Mouse (Mus musculus): ENCODE results near the gene Ghr. TPM values are rescaled to one million over a fixed set of nuclear protein-coding genes. Genes with fewer than 3 reads are reported as not detected.

The Ghr gene
- polyA plus RNA-seq, 1 experiment from 2014 or later, result 13.4 TPM

- ATAC-seq (ENCODE audit: low FRiP score) (no peak), DNase-seq (ENCODE audit: low spot score) (no peak)
- Histone ChIP-seq H3K4me1 (replicated peaks; ENCODE audit: control insufficient read depth, insufficient read depth, low read length) (no peaks in the 10 kb centered on the region), H3K27me3 (ENCODE audit: control insufficient read depth, insufficient read depth, low read length) (no peaks in the 10 kb centered on the region), H3K9ac (no peak overlapping the region), H3K9me3 (ENCODE audit: control insufficient read depth, low read length) (no peaks in the 10 kb centered on the region), H3K36me3 (replicated peaks; ENCODE audit: control insufficient read depth, insufficient read depth) (no peaks in the 10 kb centered on the region), H3K27ac (no peak overlapping the region), H3K4me2 (replicated peaks) (no peak overlapping the region), H3K4me3 (replicated peaks; ENCODE audit: low read length) (no peak overlapping the region)
- 82% methylated on average over 4 of the region's 4 CpGs for WGBS
Measured at GRCm38 (mm10) chr15:3300361-3301100, 282.8 kb downstream of the Ghr start.

- Histone ChIP-seq H3K36me3 (replicated peaks; ENCODE audit: control insufficient read depth, insufficient read depth) (no peaks in the 10 kb centered on the region), H3K4me3 (replicated peaks; ENCODE audit: low read length) (no peak overlapping the region), H3K27ac (no peak overlapping the region), H3K4me1 (replicated peaks; ENCODE audit: control insufficient read depth, insufficient read depth, low read length) (no peaks in the 10 kb centered on the region), H3K9ac (no peak overlapping the region), H3K4me2 (replicated peaks) (no peak overlapping the region), H3K27me3 (ENCODE audit: control insufficient read depth, insufficient read depth, low read length) (no peaks in the 10 kb centered on the region), H3K9me3 (ENCODE audit: control insufficient read depth, low read length) (no peaks in the 10 kb centered on the region)
- DNase-seq (ENCODE audit: low spot score) (no peak), ATAC-seq (ENCODE audit: low FRiP score) (no peak)
- 87% methylated on average over 8 of the region's 8 CpGs for whole genome bisulfite sequencing
Measured at GRCm38 (mm10) chr15:3297615-3298014, 285.7 kb downstream of the Ghr start.

GRCm38 (mm10) chr15:3295986-3296385, 287.3 kb downstream of the Ghr start:
- ATAC-seq (ENCODE audit: low FRiP score), result no peak
- Histone ChIP-seq H3K4me2 (replicated peaks) (no peak overlapping the region), H3K36me3 (replicated peaks; ENCODE audit: control insufficient read depth, insufficient read depth) (no peaks in the 10 kb centered on the region), H3K4me3 (replicated peaks; ENCODE audit: low read length) (no peak overlapping the region), H3K9ac (no peak overlapping the region), H3K27me3 (ENCODE audit: control insufficient read depth, insufficient read depth, low read length) (no peaks in the 10 kb centered on the region), H3K4me1 (replicated peaks; ENCODE audit: control insufficient read depth, insufficient read depth, low read length) (no peaks in the 10 kb centered on the region), H3K9me3 (ENCODE audit: control insufficient read depth, low read length) (no peaks in the 10 kb centered on the region), H3K27ac (no peak overlapping the region)
- peak; percentile 69 for DNase-seq (ENCODE audit: low spot score)
- WGBS, result 79% methylated on average over 1 of the region's 1 CpGs

- no peaks in the 10 kb centered on the region for H3K4me1 ChIP-seq (replicated peaks; ENCODE audit: control insufficient read depth, insufficient read depth, low read length)
- H3K4me3 ChIP-seq (replicated peaks; ENCODE audit: low read length), result no peak overlapping the region
- DNase-seq (ENCODE audit: low spot score) (no peak), ATAC-seq (ENCODE audit: low FRiP score) (no peak)
- no peaks in the 10 kb centered on the region for H3K9me3 ChIP-seq (ENCODE audit: control insufficient read depth, low read length)
- H3K9ac ChIP-seq, result no peak overlapping the region
- no peak overlapping the region for H3K27ac ChIP-seq
- H3K27me3 ChIP-seq (ENCODE audit: control insufficient read depth, insufficient read depth, low read length), result no peaks in the 10 kb centered on the region
- WGBS, result 65% methylated on average over 1 of the region's 1 CpGs
- H3K36me3 ChIP-seq (replicated peaks; ENCODE audit: control insufficient read depth, insufficient read depth), result no peaks in the 10 kb centered on the region
- H3K4me2 ChIP-seq (replicated peaks), result no peak overlapping the region
Measured at GRCm38 (mm10) chr15:3293477-3293876, 289.8 kb downstream of the Ghr start.

- 90% methylated on average over 3 of the region's 3 CpGs for WGBS
- no peak overlapping the region for H3K4me2 ChIP-seq (replicated peaks)
- no peaks in the 10 kb centered on the region for H3K4me1 ChIP-seq (replicated peaks; ENCODE audit: control insufficient read depth, insufficient read depth, low read length)
- DNase-seq (ENCODE audit: low spot score) (no peak), ATAC-seq (ENCODE audit: low FRiP score) (no peak)
- H3K27ac ChIP-seq, result no peak overlapping the region
- no peak overlapping the region for H3K4me3 ChIP-seq (replicated peaks; ENCODE audit: low read length)
- no peaks in the 10 kb centered on the region for H3K9me3 ChIP-seq (ENCODE audit: control insufficient read depth, low read length)
- no peak overlapping the region for H3K9ac ChIP-seq
- no peaks in the 10 kb centered on the region for H3K36me3 ChIP-seq (replicated peaks; ENCODE audit: control insufficient read depth, insufficient read depth)
- H3K27me3 ChIP-seq (ENCODE audit: control insufficient read depth, insufficient read depth, low read length), result no peaks in the 10 kb centered on the region
Measured at GRCm38 (mm10) chr15:3290435-3290834, 292.9 kb downstream of the Ghr start.

GRCm38 (mm10) chr15:3286032-3286431, 297.3 kb downstream of the Ghr start:
- Histone ChIP-seq H3K4me2 (replicated peaks) (no peak overlapping the region), H3K9me3 (ENCODE audit: control insufficient read depth, low read length) (no peaks in the 10 kb centered on the region), H3K27me3 (ENCODE audit: control insufficient read depth, insufficient read depth, low read length) (no peaks in the 10 kb centered on the region), H3K36me3 (replicated peaks; ENCODE audit: control insufficient read depth, insufficient read depth) (no peaks in the 10 kb centered on the region), H3K27ac (no peak overlapping the region), H3K9ac (no peak overlapping the region), H3K4me1 (replicated peaks; ENCODE audit: control insufficient read depth, insufficient read depth, low read length) (no peaks in the 10 kb centered on the region), H3K4me3 (replicated peaks; ENCODE audit: low read length) (no peak overlapping the region)
- no peak for ATAC-seq (ENCODE audit: low FRiP score)
- DNase-seq (ENCODE audit: low spot score), result no peak

GRCm38 (mm10) chr15:3281737-3282136, 301.6 kb downstream of the Ghr start:
- Histone ChIP-seq H3K36me3 (replicated peaks; ENCODE audit: control insufficient read depth, insufficient read depth) (peaks cover 5% of the 10 kb centered on the region; the same call in 1 of the 2 replicates), H3K4me2 (replicated peaks) (no peak overlapping the region), H3K4me3 (replicated peaks; ENCODE audit: low read length) (no peak overlapping the region), H3K9me3 (ENCODE audit: control insufficient read depth, low read length) (no peaks in the 10 kb centered on the region), H3K4me1 (replicated peaks; ENCODE audit: control insufficient read depth, insufficient read depth, low read length) (no peaks in the 10 kb centered on the region), H3K27ac (no peak overlapping the region), H3K27me3 (ENCODE audit: control insufficient read depth, insufficient read depth, low read length) (no peaks in the 10 kb centered on the region), H3K9ac (no peak overlapping the region)
- 68% methylated on average over 1 of the region's 1 CpGs for WGBS
- DNase-seq (ENCODE audit: low spot score) (no peak), ATAC-seq (ENCODE audit: low FRiP score) (no peak)

GRCm38 (mm10) chr15:3281216-3281615, 302.1 kb downstream of the Ghr start:
- Histone ChIP-seq H3K4me1 (replicated peaks; ENCODE audit: control insufficient read depth, insufficient read depth, low read length) (no peaks in the 10 kb centered on the region), H3K4me3 (replicated peaks; ENCODE audit: low read length) (no peak overlapping the region), H3K27ac (no peak overlapping the region), H3K27me3 (ENCODE audit: control insufficient read depth, insufficient read depth, low read length) (no peaks in the 10 kb centered on the region), H3K9ac (no peak overlapping the region), H3K4me2 (replicated peaks) (no peak overlapping the region), H3K9me3 (ENCODE audit: control insufficient read depth, low read length) (no peaks in the 10 kb centered on the region), H3K36me3 (replicated peaks; ENCODE audit: control insufficient read depth, insufficient read depth) (peaks cover 5% of the 10 kb centered on the region; the same call in 1 of the 2 replicates)
- ATAC-seq (ENCODE audit: low FRiP score) (no peak), DNase-seq (ENCODE audit: low spot score) (no peak)

GRCm38 (mm10) chr15:3279242-3279641, 304.1 kb downstream of the Ghr start:
- no peak overlapping the region for H3K4me2 ChIP-seq (replicated peaks)
- no peaks in the 10 kb centered on the region for H3K9me3 ChIP-seq (ENCODE audit: control insufficient read depth, low read length)
- 85% methylated on average over 7 of the region's 7 CpGs for WGBS
- H3K4me1 ChIP-seq (replicated peaks; ENCODE audit: control insufficient read depth, insufficient read depth, low read length), result 0 out of 2 replicates have a peak, but pooled peaks cover 2% of the 10 kb centered on the region
- no peak overlapping the region for H3K27ac ChIP-seq
- DNase-seq (ENCODE audit: low spot score) (no peak), ATAC-seq (ENCODE audit: low FRiP score) (no peak)
- H3K4me3 ChIP-seq (replicated peaks; ENCODE audit: low read length), result no peak overlapping the region
- H3K27me3 ChIP-seq (ENCODE audit: control insufficient read depth, insufficient read depth, low read length), result no peaks in the 10 kb centered on the region
- peaks cover 5% of the 10 kb centered on the region; the same call in 1 of the 2 replicates for H3K36me3 ChIP-seq (replicated peaks; ENCODE audit: control insufficient read depth, insufficient read depth)
- no peak overlapping the region for H3K9ac ChIP-seq

GRCm38 (mm10) chr15:3277391-3277790, 305.9 kb downstream of the Ghr start:
- Histone ChIP-seq H3K9ac (no peak overlapping the region), H3K27ac (no peak overlapping the region), H3K36me3 (replicated peaks; ENCODE audit: control insufficient read depth, insufficient read depth) (peaks cover 5% of the 10 kb centered on the region; the same call in 1 of the 2 replicates), H3K9me3 (ENCODE audit: control insufficient read depth, low read length) (no peaks in the 10 kb centered on the region), H3K4me3 (replicated peaks; ENCODE audit: low read length) (no peak overlapping the region), H3K27me3 (ENCODE audit: control insufficient read depth, insufficient read depth, low read length) (no peaks in the 10 kb centered on the region), H3K4me1 (replicated peaks; ENCODE audit: control insufficient read depth, insufficient read depth, low read length) (0 out of 2 replicates have a peak, but pooled peaks cover 2% of the 10 kb centered on the region), H3K4me2 (replicated peaks) (no peak overlapping the region)
- 90% methylated on average over 2 of the region's 2 CpGs for WGBS
- DNase-seq (ENCODE audit: low spot score) (no peak), ATAC-seq (ENCODE audit: low FRiP score) (no peak)

Measured in hindbrain, embryonic 14.5 days (tissue).